Mouse (Mus musculus) CH12.LX (cell line): ENCODE data around the gene Podn. TPM values are rescaled to one million over a fixed set of nuclear protein-coding genes. Genes with fewer than 3 reads are reported as not detected.

Experiments used
- DNase-seq: peaks from one replicate; pipeline ENCODE4 v3.0.0-alpha.2; 2013; ENCODE audit errors: extremely low read depth
- H3K27ac ChIP-seq: 2 replicates; pipeline ENCODE4 v1.5.1; 2012; ENCODE audit warnings: low read depth, mild to moderate bottlenecking, control low read depth, moderate library complexity; ENCODE audit not compliant: insufficient read depth
- H3K27me3 ChIP-seq: replicated peaks from 2 replicates; pipeline ENCODE3; 2012; ENCODE audit warnings: inconsistent platforms
- H3K36me3 ChIP-seq, 2 experiments: replicated peaks in 1 of 2; 2 replicates each; pipeline versions ENCODE3 to v1.6.1; 2012; ENCODE audit warnings: inconsistent platforms in 1 of 2, low read length in 1 of 2, mild to moderate bottlenecking in 1 of 2, mixed read lengths in 1 of 2, moderate library complexity in 1 of 2; ENCODE audit not compliant: control insufficient read depth in 1 of 2, insufficient read depth in 1 of 2
- H3K4me1 ChIP-seq, 2 experiments: 2 replicates each; pipeline ENCODE4 v1.6.1; 2012; ENCODE audit warnings: inconsistent platforms in 1 of 2, moderate library complexity in 1 of 2; ENCODE audit not compliant: insufficient read depth in 2 of 2, control insufficient read depth in 1 of 2
- H3K4me2 ChIP-seq: 2 replicates; pipeline ENCODE4 v1.6.1; 2012; ENCODE audit warnings: low read depth, mild to moderate bottlenecking, control low read depth; ENCODE audit not compliant: poor library complexity, insufficient read depth, severe bottlenecking
- H3K4me3 ChIP-seq, 3 experiments: fragments of 150-350 bp in 1 of 3; sonication (generic) in 1 of 3; replicated peaks in 1 of 3; 2 replicates each; pipeline versions ENCODE3 to v1.5.1; 2011 to 2012; ENCODE audit warnings: low read depth in 2 of 3, low read length in 2 of 3, mild to moderate bottlenecking in 2 of 3, moderate library complexity in 2 of 3, control low read depth in 1 of 3, improper control_type of control experiment in 1 of 3, inconsistent platforms in 1 of 3, mixed read lengths in 1 of 3; ENCODE audit not compliant: poor library complexity in 1 of 3
- H3K79me2 ChIP-seq: replicated peaks from 2 replicates; pipeline ENCODE4 v1.6.1; 2012; ENCODE audit warnings: mild to moderate bottlenecking, moderate library complexity; ENCODE audit not compliant: control insufficient read depth, poor library complexity, insufficient read depth, severe bottlenecking; ENCODE audit errors: extremely low read depth
- H3K9ac ChIP-seq: 2 replicates; pipeline ENCODE4 v1.6.1; 2012; ENCODE audit warnings: low read depth, mild to moderate bottlenecking, control low read depth, moderate library complexity; ENCODE audit not compliant: insufficient read depth
- H3K9me3 ChIP-seq: replicated peaks from 2 replicates; pipeline ENCODE3; 2012; ENCODE audit warnings: low read length, inconsistent platforms, mixed read lengths
- BHLHE40 ChIP-seq: IDR thresholded peaks from 2 replicates; pipeline ENCODE4 v1.6.1; 2011; ENCODE audit warnings: mild to moderate bottlenecking, low read depth, low read length, improper control_type of control experiment
- CHD1 ChIP-seq: IDR thresholded peaks from 2 replicates; pipeline ENCODE4 v1.6.1; 2012; ENCODE audit warnings: low read depth, low read length, improper control_type of control experiment, inconsistent platforms
- CTCF ChIP-seq, 2 experiments: IDR thresholded peaks in 1 of 2; conservative IDR thresholded peaks in 1 of 2; 2 replicates each; pipeline ENCODE4 v1.5.1; 2011 to 2012; ENCODE audit warnings: low read depth in 2 of 2, low read length in 2 of 2, improper control_type of control experiment in 1 of 2, inconsistent platforms in 1 of 2, mild to moderate bottlenecking in 1 of 2, moderate library complexity in 1 of 2
- E2F4 ChIP-seq: IDR thresholded peaks from 2 replicates; pipeline ENCODE4 v1.6.1; 2011; ENCODE audit warnings: low read depth, low read length, improper control_type of control experiment; ENCODE audit not compliant: insufficient replicate concordance
- ELF1 ChIP-seq: IDR thresholded peaks from 2 replicates; pipeline ENCODE4 v1.6.1; 2014; ENCODE audit warnings: low read depth, mild to moderate bottlenecking, inconsistent platforms, low read length, improper control_type of control experiment
- EP300 ChIP-seq: IDR thresholded peaks from 2 replicates; pipeline ENCODE4 v1.6.1; 2011; ENCODE audit warnings: low read length, improper control_type of control experiment
- GABPA ChIP-seq: IDR thresholded peaks from 2 replicates; pipeline ENCODE4 v1.6.1; 2012; ENCODE audit warnings: low read depth, low read length, improper control_type of control experiment, inconsistent platforms; ENCODE audit not compliant: insufficient replicate concordance
- JUN ChIP-seq: IDR thresholded peaks from 2 replicates; pipeline ENCODE4 v1.6.1; 2011; ENCODE audit warnings: low read depth, mild to moderate bottlenecking, low read length, improper control_type of control experiment, moderate library complexity; ENCODE audit not compliant: insufficient read depth
- MAFK ChIP-seq: IDR thresholded peaks from 2 replicates; pipeline ENCODE4 v1.6.1; 2011; ENCODE audit warnings: low read length, improper control_type of control experiment; ENCODE audit not compliant: insufficient replicate concordance
- MAZ ChIP-seq: IDR thresholded peaks from 2 replicates; pipeline ENCODE4 v1.6.1; 2012; ENCODE audit warnings: low read depth, mild to moderate bottlenecking, inconsistent platforms, low read length, improper control_type of control experiment, moderate library complexity
- MEF2A ChIP-seq: IDR thresholded peaks from 2 replicates; pipeline ENCODE4 v1.6.1; 2014; ENCODE audit warnings: low read depth, mild to moderate bottlenecking, inconsistent platforms, low read length, improper control_type of control experiment, borderline replicate concordance
- MYC ChIP-seq: IDR thresholded peaks from 2 replicates; pipeline ENCODE4 v1.6.1; 2011; ENCODE audit warnings: low read depth, mild to moderate bottlenecking, improper control_type of control experiment, low read length
- PAX5 ChIP-seq: IDR thresholded peaks from 2 replicates; pipeline ENCODE4 v1.6.1; 2012; ENCODE audit warnings: low read length, inconsistent platforms, mixed read lengths
- POLR2AphosphoS2 ChIP-seq: IDR thresholded peaks from 2 replicates; pipeline ENCODE4 v1.6.1; 2011; ENCODE audit warnings: low read depth, low read length, improper control_type of control experiment
- RAD21 ChIP-seq: IDR thresholded peaks from 2 replicates; pipeline ENCODE4 v1.6.1; 2011; ENCODE audit warnings: low read depth, mild to moderate bottlenecking, low read length, improper control_type of control experiment, moderate library complexity
- RCOR1 ChIP-seq: conservative IDR thresholded peaks from 2 replicates; pipeline ENCODE4 v1.6.1; 2012; ENCODE audit warnings: low read depth, mild to moderate bottlenecking, inconsistent platforms, low read length, improper control_type of control experiment
- SIN3A ChIP-seq: IDR thresholded peaks from 2 replicates; pipeline ENCODE4 v1.6.1; 2012; ENCODE audit warnings: low read length, improper control_type of control experiment, inconsistent platforms
- SMC3 ChIP-seq: IDR thresholded peaks from 2 replicates; pipeline ENCODE4 v1.6.1; 2011; ENCODE audit warnings: low read depth, low read length, improper control_type of control experiment
- TBP ChIP-seq: conservative IDR thresholded peaks from 2 replicates; pipeline ENCODE4 v1.6.1; 2011; ENCODE audit warnings: low read depth, low read length, improper control_type of control experiment
- TCF12 ChIP-seq: IDR thresholded peaks from 2 replicates; pipeline ENCODE4 v1.6.1; 2014; ENCODE audit warnings: low read depth, mild to moderate bottlenecking, inconsistent platforms, low read length, improper control_type of control experiment
- USF2 ChIP-seq: conservative IDR thresholded peaks from 2 replicates; pipeline ENCODE4 v1.6.1; 2011; ENCODE audit warnings: low read depth, low read length, improper control_type of control experiment
- ZC3H11A ChIP-seq: IDR thresholded peaks from 2 replicates; pipeline ENCODE4 v1.6.1; 2012; ENCODE audit warnings: low read depth, mild to moderate bottlenecking, inconsistent platforms, low read length, improper control_type of control experiment
- ZMIZ1 ChIP-seq: IDR thresholded peaks from 2 replicates; pipeline ENCODE4 v1.6.1; 2012; ENCODE audit warnings: low read depth, mild to moderate bottlenecking, inconsistent platforms, low read length, improper control_type of control experiment
- dilution Hi-C: fragments of 300-500 bp; cut with MboI; formaldehyde crosslinking; loops from 2 replicates; pipeline ENCODE4 v1.14.3; 2020; ENCODE audit warnings: low sequenced_read_pairs; ENCODE audit not compliant: extremely low pct_unique_long_range_greater_than_20kb, extremely low pct_ligation_motif_present
- in situ Hi-C: fragments of 300-500 bp; cut with MboI; formaldehyde crosslinking; loops from 3 replicates; pipeline ENCODE4 v1.14.3; 2019; ENCODE audit warnings: low sequenced_read_pairs, low pct_ligation_motif_present, low pct_unique_long_range_greater_than_20kb, mixed read lengths
- polyA plus RNA-seq: library from polyadenylated mRNA; unstranded; fragments of >175 nt; gene quantifications from 2 replicates; pipeline ENCODE4 v1.2.1, GENCODE M21; 2012; ENCODE audit warnings: low read depth; ENCODE audit not compliant: insufficient read length
- total RNA-seq, 2 experiments: library from RNA; depleted of rRNA; stranded (reverse); fragments of 300-350 nt in 1 of 2; fragments of >200 nt in 1 of 2; gene quantifications; 2 replicates each; pipeline ENCODE4 v1.2.3; 2012 to 2014

Podn gene
- total and polyA plus RNA-seq, 3 experiments = 0.04 TPM; not detected in 2

GRCm38 (mm10) chr4:107991879-107992278 lies 104.4 kb downstream of the Podn start:
- no peak overlapping the region for H3K4me3 ChIP-seq
- dilution Hi-C loops = no loop called here
- H3K9ac ChIP-seq = no peak overlapping the region
- in situ Hi-C loops = no loop called here
- TF ChIP-seq ZC3H11A (no peak), RAD21 (no peak), CHD1 (no peak), TBP (no peak), CTCF (conservative IDR thresholded peaks at IDR 0.05 in 1 of 2, IDR thresholded peaks at IDR 0.05 in 1 of 2; ENCODE audit: low read depth in 2 of 2, low read length in 2 of 2) (no peak), MEF2A (no peak)
- no peak overlapping the region for H3K27ac ChIP-seq
- peaks cover 0 to 14% of the 10 kb centered on the region in 2 experiments; a peak in 2 of 4 replicates for H3K4me1 ChIP-seq
- H3K79me2 ChIP-seq = no peaks in the 10 kb centered on the region
- H3K4me2 ChIP-seq = no peak overlapping the region
- peaks cover 60% of the 10 kb centered on the region for H3K27me3 ChIP-seq
- H3K9me3 ChIP-seq = peaks cover 6% of the 10 kb centered on the region
- no peak for DNase-seq
- H3K36me3 ChIP-seq = no peaks in the 10 kb centered on the region

GRCm38 (mm10) chr4:107990818-107991217 lies 105.4 kb downstream of the Podn start:
- peaks cover 6% of the 10 kb centered on the region for H3K9me3 ChIP-seq
- dilution Hi-C loops (no loop called here), in situ Hi-C loops (no loop called here)
- no peak overlapping the region for H3K4me2 ChIP-seq
- H3K4me1 ChIP-seq = peaks cover 0 to 8% of the 10 kb centered on the region in 2 experiments; a peak in 2 of 4 replicates
- DNase-seq = no peak
- H3K27me3 ChIP-seq = peaks cover 69% of the 10 kb centered on the region
- H3K27ac ChIP-seq = no peak overlapping the region
- no peak overlapping the region for H3K4me3 ChIP-seq
- no peak overlapping the region for H3K9ac ChIP-seq
- TF ChIP-seq MAFK (no peak), MYC (no peak), TBP (no peak), EP300 (no peak), SIN3A (no peak), TCF12 (no peak), GABPA (no peak), PAX5 (no peak), POLR2AphosphoS2 (no peak), BHLHE40 (no peak), MAZ (no peak), ZMIZ1 (no peak), ELF1 (no peak), USF2 (no peak), SMC3 (no peak), JUN (no peak), E2F4 (no peak), ZC3H11A (no peak), RCOR1 (no peak)
- H3K79me2 ChIP-seq = no peaks in the 10 kb centered on the region
- no peaks in the 10 kb centered on the region for H3K36me3 ChIP-seq
